Mouse (Mus musculus): Measurements from ENCODE around the gene Eps8. TPM values are rescaled to one million over a fixed set of nuclear protein-coding genes. Genes with fewer than 3 reads are reported as not detected.

The Eps8 gene
- polyA plus RNA-seq, 1 experiment = 5.6 TPM

- Histone ChIP-seq H3K4me1 (ENCODE audit: control insufficient read depth, insufficient read depth, insufficient read length) (peaks cover 24% of the 10 kb centered on the region), H3K27ac (ENCODE audit: insufficient read depth, low read length) (no peak overlapping the region), H3K36me3 (ENCODE audit: control insufficient read depth, insufficient read depth, low read length) (no peaks in the 10 kb centered on the region), H3K27me3 (ENCODE audit: control insufficient read depth, insufficient read depth, low read length) (no peaks in the 10 kb centered on the region), H3K4me3 (ENCODE audit: extremely low read depth, insufficient read depth, insufficient read length) (no peak overlapping the region)
- DNase-seq (ENCODE audit: low read depth in 1 of 2, low spot score in 2 of 2) = no peak
- 69% methylated on average over 5 of the region's 5 CpGs for WGBS
- TF ChIP-seq POLR2A (IDR thresholded peaks at IDR 0.05; ENCODE audit: low read depth, low read length) = no peak
- no peak for TF ChIP-seq CTCF (IDR thresholded peaks at IDR 0.05; ENCODE audit: extremely low read depth, insufficient read depth, insufficient read length, insufficient replicate concordance)
These were observed 113.9 kb downstream of the Eps8 start for GRCm38 (mm10) chr6:137540800-137541199.

- TF ChIP-seq CTCF (IDR thresholded peaks at IDR 0.05; ENCODE audit: extremely low read depth, insufficient read depth, insufficient read length, insufficient replicate concordance) (no peak), POLR2A (IDR thresholded peaks at IDR 0.05; ENCODE audit: low read depth, low read length) (no peak)
- Histone ChIP-seq H3K27ac (ENCODE audit: insufficient read depth, low read length) (no peak overlapping the region), H3K4me3 (ENCODE audit: extremely low read depth, insufficient read depth, insufficient read length) (no peak overlapping the region), H3K27me3 (ENCODE audit: control insufficient read depth, insufficient read depth, low read length) (no peaks in the 10 kb centered on the region), H3K4me1 (ENCODE audit: control insufficient read depth, insufficient read depth, insufficient read length) (peaks cover 24% of the 10 kb centered on the region), H3K36me3 (ENCODE audit: control insufficient read depth, insufficient read depth, low read length) (no peaks in the 10 kb centered on the region)
- 83% methylated on average over 6 of the region's 6 CpGs for WGBS
- no peak for DNase-seq (ENCODE audit: low read depth in 1 of 2, low spot score in 2 of 2)
These were observed 114.3 kb downstream of the Eps8 start for GRCm38 (mm10) chr6:137540346-137540745.

GRCm38 (mm10) chr6:137539219-137539618, 115.5 kb downstream of the Eps8 start:
- H3K27ac ChIP-seq (ENCODE audit: insufficient read depth, low read length) = no peak overlapping the region
- H3K27me3 ChIP-seq (ENCODE audit: control insufficient read depth, insufficient read depth, low read length) = no peaks in the 10 kb centered on the region
- TF ChIP-seq CTCF (IDR thresholded peaks at IDR 0.05; ENCODE audit: extremely low read depth, insufficient read depth, insufficient read length, insufficient replicate concordance) (no peak), POLR2A (IDR thresholded peaks at IDR 0.05; ENCODE audit: low read depth, low read length) (no peak)
- DNase-seq (ENCODE audit: low read depth in 1 of 2, low spot score in 2 of 2) = no peak
- no peak overlapping the region for H3K4me3 ChIP-seq (ENCODE audit: extremely low read depth, insufficient read depth, insufficient read length)
- 86% methylated on average over 7 of the region's 7 CpGs for WGBS
- peaks cover 24% of the 10 kb centered on the region for H3K4me1 ChIP-seq (ENCODE audit: control insufficient read depth, insufficient read depth, insufficient read length)
- no peaks in the 10 kb centered on the region for H3K36me3 ChIP-seq (ENCODE audit: control insufficient read depth, insufficient read depth, low read length)

GRCm38 (mm10) chr6:137532758-137533157, 121.9 kb downstream of the Eps8 start:
- Histone ChIP-seq H3K4me1 (ENCODE audit: control insufficient read depth, insufficient read depth, insufficient read length) (no peaks in the 10 kb centered on the region), H3K27ac (ENCODE audit: insufficient read depth, low read length) (no peak overlapping the region), H3K36me3 (ENCODE audit: control insufficient read depth, insufficient read depth, low read length) (no peaks in the 10 kb centered on the region), H3K27me3 (ENCODE audit: control insufficient read depth, insufficient read depth, low read length) (no peaks in the 10 kb centered on the region), H3K4me3 (ENCODE audit: extremely low read depth, insufficient read depth, insufficient read length) (no peak overlapping the region)
- no peak for DNase-seq (ENCODE audit: low read depth in 1 of 2, low spot score in 2 of 2)
- no peak for TF ChIP-seq POLR2A (IDR thresholded peaks at IDR 0.05; ENCODE audit: low read depth, low read length)
- 92% methylated on average over 8 of the region's 8 CpGs for WGBS

- no peak overlapping the region for H3K27ac ChIP-seq (ENCODE audit: insufficient read depth, low read length)
- no peaks in the 10 kb centered on the region for H3K27me3 ChIP-seq (ENCODE audit: control insufficient read depth, insufficient read depth, low read length)
- no peaks in the 10 kb centered on the region for H3K4me1 ChIP-seq (ENCODE audit: control insufficient read depth, insufficient read depth, insufficient read length)
- no peak for DNase-seq (ENCODE audit: low read depth in 1 of 2, low spot score in 2 of 2)
- no peak for TF ChIP-seq POLR2A (IDR thresholded peaks at IDR 0.05; ENCODE audit: low read depth, low read length)
- no peak for TF ChIP-seq CTCF (IDR thresholded peaks at IDR 0.05; ENCODE audit: extremely low read depth, insufficient read depth, insufficient read length, insufficient replicate concordance)
- WGBS = 92% methylated on average over 3 of the region's 3 CpGs
- no peak overlapping the region for H3K4me3 ChIP-seq (ENCODE audit: extremely low read depth, insufficient read depth, insufficient read length)
- H3K36me3 ChIP-seq (ENCODE audit: control insufficient read depth, insufficient read depth, low read length) = no peaks in the 10 kb centered on the region
These were observed 128.9 kb downstream of the Eps8 start for GRCm38 (mm10) chr6:137525769-137526168.

GRCm38 (mm10) chr6:137520343-137520704, 134.4 kb downstream of the Eps8 start:
- 90% methylated on average over 8 of the region's 8 CpGs for WGBS
- Histone ChIP-seq H3K27ac (ENCODE audit: insufficient read depth, low read length) (no peak overlapping the region), H3K36me3 (ENCODE audit: control insufficient read depth, insufficient read depth, low read length) (no peaks in the 10 kb centered on the region), H3K27me3 (ENCODE audit: control insufficient read depth, insufficient read depth, low read length) (no peaks in the 10 kb centered on the region), H3K4me3 (ENCODE audit: extremely low read depth, insufficient read depth, insufficient read length) (no peak overlapping the region), H3K4me1 (ENCODE audit: control insufficient read depth, insufficient read depth, insufficient read length) (no peaks in the 10 kb centered on the region)
- no peak for DNase-seq (ENCODE audit: low read depth in 1 of 2, low spot score in 2 of 2)
- TF ChIP-seq CTCF (IDR thresholded peaks at IDR 0.05; ENCODE audit: extremely low read depth, insufficient read depth, insufficient read length, insufficient replicate concordance) (no peak), POLR2A (IDR thresholded peaks at IDR 0.05; ENCODE audit: low read depth, low read length) (no peak)

GRCm38 (mm10) chr6:137519529-137520342, 134.9 kb downstream of the Eps8 start:
- Histone ChIP-seq H3K4me1 (ENCODE audit: control insufficient read depth, insufficient read depth, insufficient read length) (no peaks in the 10 kb centered on the region), H3K4me3 (ENCODE audit: extremely low read depth, insufficient read depth, insufficient read length) (no peak overlapping the region), H3K27ac (ENCODE audit: insufficient read depth, low read length) (no peak overlapping the region), H3K27me3 (ENCODE audit: control insufficient read depth, insufficient read depth, low read length) (no peaks in the 10 kb centered on the region), H3K36me3 (ENCODE audit: control insufficient read depth, insufficient read depth, low read length) (no peaks in the 10 kb centered on the region)
- WGBS = 91% methylated on average over 11 of the region's 11 CpGs
- DNase-seq (ENCODE audit: low read depth in 1 of 2, low spot score in 2 of 2) = no peak
- TF ChIP-seq POLR2A (IDR thresholded peaks at IDR 0.05; ENCODE audit: low read depth, low read length) (no peak), CTCF (IDR thresholded peaks at IDR 0.05; ENCODE audit: extremely low read depth, insufficient read depth, insufficient read length, insufficient replicate concordance) (no peak)
